Mouse (Mus musculus): ENCODE measurements around the gene Tbc1d10c.

Gene Tbc1d10c

GRCm38 (mm10) chr19:4217140-4217539, 26.1 kb upstream of the Tbc1d10c start:
- CTCF ChIA-PET, result interaction anchor here (0.6 to 2.3 kb wide), 7 partner anchors 10 to 118 kb away, joined by 3 to 19 read pairs (median 4); partner anchors contain the start of gene Pitpnm1

DNA sequence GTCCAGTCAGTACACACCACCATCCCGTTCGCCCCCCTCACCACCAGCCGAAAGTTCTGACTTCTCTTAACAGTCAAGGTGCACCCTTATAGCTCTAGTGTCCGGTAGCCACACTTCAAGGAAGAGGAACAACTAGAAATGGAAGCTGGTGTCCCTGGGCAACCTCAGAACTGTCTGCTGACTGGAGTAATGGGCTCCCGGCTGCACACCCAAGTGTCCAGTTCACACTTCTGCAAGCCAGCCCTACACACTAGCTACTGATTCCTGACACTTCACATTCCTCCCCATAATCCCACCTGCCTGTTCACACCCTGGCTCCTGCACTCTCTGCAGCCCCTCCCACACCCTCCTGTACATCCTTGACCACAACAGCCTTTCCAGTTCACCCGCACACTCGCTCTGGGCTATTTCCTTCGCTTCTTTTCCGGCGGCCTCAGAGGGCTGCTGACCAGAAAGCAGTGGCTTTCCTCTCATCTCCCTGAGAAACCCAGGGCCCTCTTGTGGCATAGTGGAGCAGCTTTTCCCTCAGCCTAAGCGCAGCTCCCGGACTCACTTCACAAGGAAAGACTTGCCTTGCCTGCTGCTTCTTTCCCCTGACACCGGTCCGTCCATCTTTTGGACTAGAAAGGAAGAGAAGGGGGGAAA, 25.1 kb upstream of the Tbc1d10c start:
- CTCF ChIA-PET, result interaction anchor here (1.5 to 1.7 kb wide), 2 partner anchors 14 to 117 kb away, joined by 8 to 19 read pairs; partner anchors contain the start of gene Pitpnm1

DNA sequence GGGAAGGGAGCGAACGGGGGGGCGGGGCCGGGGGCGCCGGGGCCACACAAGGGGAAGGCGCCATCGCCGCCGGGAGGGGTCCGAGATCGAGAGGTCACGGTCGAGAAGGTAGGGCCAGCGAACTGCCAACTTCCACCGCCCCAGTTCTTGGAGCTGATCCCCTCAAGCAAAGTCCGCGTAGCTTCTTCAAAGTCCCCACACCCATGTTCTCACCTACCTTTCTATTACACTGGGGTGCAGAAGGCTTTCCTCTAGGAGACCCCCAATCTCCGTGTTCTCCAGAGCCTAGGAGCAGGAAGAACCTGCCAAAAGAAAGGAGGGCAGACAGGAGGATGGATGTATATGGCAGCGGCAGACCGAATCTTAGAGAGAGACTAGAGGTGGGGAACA, 24.4 kb upstream of the Tbc1d10c start:
- CTCF ChIA-PET, result interaction anchor here (1.3 to 1.7 kb wide), 2 partner anchors 13 to 15 kb away, joined by 5 to 19 read pairs; no protein-coding TSS in a partner anchor

DNA sequence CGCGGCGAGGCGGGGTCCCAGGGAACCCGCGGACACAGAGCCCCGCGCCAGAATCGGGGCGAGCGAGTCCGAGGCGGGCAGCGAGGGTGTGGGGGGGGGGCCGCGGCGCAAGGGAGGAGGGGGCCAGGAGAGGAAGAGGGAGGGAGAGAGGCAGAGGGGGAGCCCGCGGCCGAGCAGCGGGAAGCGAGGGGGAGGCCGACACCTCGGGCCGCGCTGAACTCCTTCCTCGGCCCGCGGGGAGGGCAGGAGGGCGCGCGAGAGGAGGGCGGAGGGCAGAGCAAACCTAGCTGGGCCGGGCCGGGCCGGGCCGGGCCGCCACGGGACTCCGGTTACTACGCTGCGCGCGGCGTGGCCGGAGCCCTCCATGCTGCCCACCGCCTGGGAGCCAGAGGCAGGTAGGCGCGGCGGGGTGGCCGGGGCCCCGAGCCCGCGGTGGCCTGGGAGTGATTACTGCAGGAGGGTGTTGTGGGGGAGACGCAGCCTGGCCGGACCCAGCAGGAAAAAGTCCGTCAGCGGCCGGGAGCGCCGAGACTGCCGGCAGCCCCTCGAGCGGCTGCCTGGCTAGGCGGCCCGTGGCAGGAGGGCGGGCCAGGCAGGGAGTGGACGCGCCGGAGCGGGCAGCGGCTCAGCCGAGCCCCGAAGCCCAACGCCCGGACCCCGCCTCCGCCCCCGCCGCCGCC, 23.8 kb upstream of the Tbc1d10c start:
- CTCF ChIA-PET, result interaction anchor here (1.3 kb wide), 1 partner anchor 13 kb away, joined by 5 read pairs; no protein-coding TSS in a partner anchor

- CTCF ChIA-PET, result interaction anchor here (0.5 to 1.3 kb wide), 4 partner anchors 14 to 89 kb away, joined by 3 to 5 read pairs (median 4); no protein-coding TSS in a partner anchor
Measured at GRCm38 (mm10) chr19:4214071-4214770, 23.1 kb upstream of the Tbc1d10c start, which contains the start of the genes Clcf1 and AC109138.7. TSS of gene Clcf1 (plus strand) at chr19:4214238. TSS of gene AC109138.7 (plus strand) at chr19:4214357.

DNA sequence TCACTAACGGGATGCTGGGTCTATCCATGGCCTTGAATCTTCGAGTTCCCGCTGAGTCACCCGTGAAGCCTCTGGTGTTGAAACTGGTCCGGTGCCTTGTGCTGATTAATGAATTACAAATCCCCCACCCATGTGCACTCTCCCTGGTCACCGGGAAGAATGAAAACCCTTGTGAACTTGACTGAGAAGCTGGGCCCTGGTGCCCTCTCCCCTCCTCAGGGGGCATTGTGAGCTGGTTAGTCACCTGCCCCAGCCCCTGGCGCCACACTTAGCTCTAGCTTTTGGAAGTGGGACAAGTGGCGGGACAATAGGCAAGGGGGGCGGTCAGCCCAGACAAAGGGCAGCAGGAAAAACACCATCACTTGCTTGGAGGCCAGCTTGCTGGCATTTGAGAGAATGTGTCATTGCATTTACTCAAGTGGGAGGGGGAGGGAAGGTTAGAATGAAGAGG, 22.5 kb upstream of the Tbc1d10c start:
- CTCF ChIA-PET, result interaction anchor here (0.5 to 2.3 kb wide), 4 partner anchors 16 to 89 kb away, joined by 3 to 6 read pairs (median 4); no protein-coding TSS in a partner anchor

DNA sequence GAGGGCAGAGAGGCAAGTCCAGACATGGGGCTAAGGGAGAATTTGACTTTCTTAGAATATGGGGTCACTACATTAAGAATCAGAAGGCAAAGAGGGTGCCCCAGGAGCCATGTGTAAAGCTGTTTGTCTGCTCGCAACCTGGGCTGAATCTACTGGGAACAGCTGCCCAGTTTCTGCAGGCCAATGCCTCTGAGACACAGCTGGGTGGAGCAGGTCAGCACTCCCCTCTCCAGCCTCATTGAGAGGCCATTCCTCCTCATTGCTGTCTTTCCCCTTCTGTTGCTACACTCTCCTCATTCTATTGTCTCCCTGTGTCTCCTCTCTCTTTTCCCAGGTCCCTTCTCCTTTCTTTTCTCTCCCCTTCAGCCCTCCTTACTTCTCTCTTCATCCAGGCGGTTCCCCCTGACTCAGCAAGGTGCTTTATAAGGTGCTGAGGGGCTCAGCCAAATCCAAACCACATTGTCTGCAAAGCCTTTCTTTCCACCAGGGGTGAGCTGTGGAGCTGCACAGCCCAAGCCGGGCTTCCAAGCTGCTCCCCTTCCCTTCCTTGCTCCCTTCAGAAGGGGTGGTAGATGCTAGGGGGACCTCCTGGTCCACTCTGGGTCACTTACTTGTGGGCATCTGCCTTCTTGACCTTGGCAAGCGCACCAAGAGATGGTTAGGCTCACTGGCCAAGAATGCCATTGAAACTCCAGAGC, 21.0 kb upstream of the Tbc1d10c start:
- CTCF ChIA-PET, result interaction anchor here (0.6 to 2.3 kb wide), 2 partner anchors 17 to 173 kb away, joined by 6 to 9 read pairs; no protein-coding TSS in a partner anchor

DNA sequence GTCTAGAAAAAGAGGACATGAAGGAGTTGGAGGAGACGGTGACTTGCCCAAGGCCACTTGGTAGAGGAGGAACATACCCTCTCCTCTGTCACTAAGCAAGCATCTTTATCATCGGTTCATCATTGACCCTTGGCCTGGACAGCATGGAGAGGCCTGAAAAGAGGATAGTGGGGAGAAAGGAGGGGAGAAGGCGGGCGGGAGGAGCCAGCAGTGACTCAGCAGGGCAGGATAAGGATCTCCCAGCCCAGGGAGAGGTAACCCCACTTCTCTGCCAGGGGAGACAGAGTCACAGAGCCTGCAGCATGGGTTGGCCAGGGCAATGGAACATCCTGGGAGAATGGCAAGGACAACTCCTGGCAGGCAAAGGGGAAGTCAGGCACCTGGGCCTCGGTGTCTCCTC, 17.5 kb upstream of the Tbc1d10c start:
- CTCF ChIA-PET, result interaction anchor here (1.6 kb wide), 1 partner anchor 20 kb away, joined by 7 read pairs; no protein-coding TSS in a partner anchor

GRCm38 (mm10) chr19:4206971-4207370, 15.9 kb upstream of the Tbc1d10c start:
- CTCF ChIA-PET, result interaction anchor here (0.6 to 2.1 kb wide), 9 partner anchors 9 to 207 kb away, joined by 3 to 27 read pairs (median 5); partner anchors contain the start of gene Ppp1ca

DNA sequence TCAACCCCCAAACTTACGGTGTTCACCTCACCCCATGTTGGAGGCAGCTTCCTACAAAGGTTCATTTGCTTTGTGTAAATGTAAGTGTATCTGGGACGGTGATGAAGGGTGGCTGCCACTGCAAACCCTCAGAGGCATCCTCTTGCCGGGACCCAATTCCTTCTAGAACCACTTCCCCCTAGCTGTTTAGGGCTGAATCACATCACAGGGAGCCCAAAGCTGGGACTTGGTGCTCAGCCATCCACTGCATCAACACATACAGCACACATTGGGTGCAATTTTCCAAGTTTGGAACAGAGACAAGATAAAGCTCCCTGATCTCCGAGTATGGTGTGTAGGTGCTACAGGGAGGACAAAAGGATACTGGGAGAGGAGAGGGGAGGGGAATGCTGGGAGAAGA, 13.8 kb upstream of the Tbc1d10c start:
- CTCF ChIA-PET, result interaction anchor here (0.7 to 2.5 kb wide), 2 partner anchors 23 to 38 kb away, joined by 3 to 14 read pairs; no protein-coding TSS in a partner anchor

- CTCF ChIA-PET, result interaction anchor here (0.6 to 2.5 kb wide), 2 partner anchors 24 to 50 kb away, joined by 3 to 14 read pairs; no protein-coding TSS in a partner anchor
Measured at GRCm38 (mm10) chr19:4203604-4204326, 12.7 kb upstream of the Tbc1d10c start.

DNA sequence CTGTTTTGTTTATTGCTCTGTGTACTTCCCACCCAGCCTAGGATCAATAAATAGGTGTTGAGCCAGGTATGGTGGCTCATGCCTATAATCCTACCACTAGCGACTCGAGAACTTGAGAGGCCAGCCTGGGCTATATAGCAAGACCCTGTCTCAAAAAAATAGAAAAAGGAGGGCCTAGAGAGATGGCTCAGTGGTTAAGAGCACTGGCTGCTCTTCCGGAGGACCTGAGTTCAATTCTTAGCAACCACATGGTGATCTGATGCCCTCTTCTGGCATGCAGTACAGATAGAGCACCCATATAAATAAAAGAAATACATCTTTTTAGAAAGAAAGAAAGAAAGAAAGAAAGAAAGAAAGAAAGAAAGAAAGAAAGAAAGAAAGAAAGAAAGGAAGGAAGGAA, 12.1 kb upstream of the Tbc1d10c start:
- CTCF ChIA-PET, result interaction anchor here (2.5 kb wide), 1 partner anchor 25 kb away, joined by 14 read pairs; no protein-coding TSS in a partner anchor

GRCm38 (mm10) chr19:4202149-4202548, 11.1 kb upstream of the Tbc1d10c start:
- CTCF ChIA-PET, result interaction anchor here (1.0 to 2.2 kb wide), 2 partner anchors 28 to 60 kb away, joined by 6 to 12 read pairs; no protein-coding TSS in a partner anchor

DNA sequence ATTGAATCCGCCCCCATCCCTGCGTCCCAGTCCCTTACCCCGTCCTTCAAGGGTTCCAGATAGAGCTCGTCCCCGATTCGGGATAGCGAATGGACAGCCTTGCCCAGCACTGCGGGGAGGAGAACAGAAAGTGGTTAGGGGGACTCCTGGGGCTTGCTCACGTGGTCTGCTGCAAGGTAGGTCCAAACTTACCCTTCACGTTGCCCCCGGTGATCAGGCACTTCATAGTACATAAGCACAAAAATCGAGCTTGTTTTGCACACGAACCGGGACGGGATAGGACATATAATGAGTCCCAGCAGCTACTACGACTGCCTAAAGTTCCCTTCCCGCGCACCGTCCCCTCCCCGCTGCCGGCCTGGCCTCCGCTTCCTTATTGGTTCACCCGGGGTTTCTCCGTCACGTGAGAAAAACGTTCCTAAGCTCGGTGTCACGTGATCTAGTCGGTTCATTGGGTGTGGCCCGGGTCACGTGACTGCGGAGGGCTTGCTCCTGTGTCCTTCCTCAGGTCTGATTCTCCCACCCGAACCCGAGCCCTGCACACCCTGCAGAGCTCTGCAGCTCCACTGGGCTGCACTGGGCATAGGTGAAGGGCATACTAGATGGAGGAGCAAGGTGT, 10.3 kb upstream of the Tbc1d10c start, which contains the start of gene Rad9a:
Gene Rad9a (minus strand): TSS at position 372 of the 619 bp plus-strand sequence.
- CTCF ChIA-PET, result interaction anchor here (0.5 to 2.2 kb wide), 5 partner anchors 28 to 149 kb away, joined by 3 to 12 read pairs (median 6); no protein-coding TSS in a partner anchor

- CTCF ChIA-PET, result interaction anchor here (0.8 to 1.2 kb wide), 3 partner anchors 10 to 12 kb away, joined by 3 to 4 read pairs (median 4); no protein-coding TSS in a partner anchor
Measured at GRCm38 (mm10) chr19:4197180-4197579, 6.1 kb upstream of the Tbc1d10c start.

DNA sequence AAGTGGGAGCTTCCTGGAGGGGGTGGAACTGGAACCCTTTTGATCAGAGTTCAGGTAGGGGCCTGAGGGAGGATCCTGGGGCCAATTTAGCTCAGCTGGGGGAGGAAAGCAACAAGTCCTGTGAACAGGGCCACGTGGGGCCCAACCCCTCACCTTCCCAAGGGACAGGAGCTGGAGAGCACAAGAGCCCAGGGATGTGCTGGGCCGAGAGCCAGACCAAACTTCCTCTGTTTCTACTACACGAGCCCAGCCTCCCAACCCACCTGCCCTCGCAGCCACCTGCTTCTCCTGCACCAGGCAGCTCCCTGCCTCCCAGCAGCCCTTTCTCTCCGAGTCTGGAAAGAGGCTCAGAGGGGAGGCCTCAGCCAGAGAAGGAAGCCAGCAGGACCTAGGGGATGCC, 5.5 kb upstream of the Tbc1d10c start:
- CTCF ChIA-PET, result interaction anchor here (0.8 to 1.0 kb wide), 2 partner anchors 12 to 27 kb away, joined by 3 read pairs; no protein-coding TSS in a partner anchor

DNA sequence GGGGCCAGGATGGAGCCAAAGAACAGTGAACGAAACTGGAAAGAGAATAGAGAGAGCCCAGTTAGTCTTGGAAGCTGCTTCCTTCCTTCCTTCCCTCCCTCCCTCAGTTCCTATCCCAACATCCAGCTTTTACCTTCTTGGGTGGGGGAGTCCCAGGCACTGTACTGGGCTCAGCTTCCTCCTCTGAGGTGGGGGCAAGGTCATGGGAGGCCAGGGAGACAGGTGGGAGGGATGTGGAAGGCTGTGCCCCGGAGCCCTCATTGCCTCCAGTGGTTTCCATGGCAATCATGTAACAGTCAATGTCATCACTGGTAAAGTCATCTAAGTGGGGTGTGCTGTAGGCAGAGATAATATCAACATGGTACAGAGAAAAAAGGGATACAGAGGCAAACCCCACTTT, 5.0 kb upstream of the Tbc1d10c start:
- CTCF ChIA-PET, result interaction anchor here (1.0 kb wide), 1 partner anchor 27 kb away, joined by 3 read pairs; no protein-coding TSS in a partner anchor

DNA sequence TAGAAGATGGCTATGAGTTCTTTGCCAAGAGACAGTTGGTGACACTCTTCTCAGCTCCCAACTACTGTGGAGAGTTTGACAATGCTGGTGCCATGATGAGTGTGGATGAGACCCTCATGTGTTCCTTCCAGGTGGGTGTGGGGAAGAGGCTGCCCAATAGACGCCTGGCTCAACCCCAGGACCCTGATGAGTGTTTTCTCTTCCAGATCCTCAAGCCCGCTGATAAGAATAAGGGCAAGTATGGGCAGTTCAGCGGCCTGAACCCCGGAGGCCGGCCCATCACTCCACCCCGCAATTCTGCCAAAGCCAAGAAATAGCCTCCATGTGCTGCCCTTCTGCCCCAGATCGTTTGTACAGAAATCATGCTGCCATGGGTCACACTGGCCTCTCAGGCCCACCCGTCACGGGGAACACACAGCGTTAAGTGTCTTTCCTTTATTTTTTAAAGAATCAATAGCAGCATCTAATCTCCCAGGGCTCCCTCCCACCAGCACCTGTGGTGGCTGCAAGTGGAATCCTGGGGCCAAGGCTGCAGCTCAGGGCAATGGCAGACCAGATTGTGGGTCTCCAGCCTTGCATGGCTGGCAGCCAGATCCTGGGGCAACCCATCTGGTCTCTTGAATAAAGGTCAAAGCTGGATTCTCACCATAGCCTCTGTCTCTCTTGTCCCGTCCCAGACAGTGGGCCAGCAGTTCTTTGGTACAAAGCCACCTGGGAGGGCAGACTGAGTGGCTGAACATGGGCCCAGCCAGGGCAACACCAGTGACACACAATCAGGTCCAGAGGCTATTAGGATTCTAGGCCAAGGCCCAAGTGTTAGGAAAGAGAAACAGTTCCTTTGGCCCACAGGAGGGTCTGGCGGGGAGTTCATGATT, 3.9 kb upstream of the Tbc1d10c start:
- CTCF ChIA-PET, result no interaction called here

All from spleen, embryonic (tissue).